Mouse (Mus musculus) limb, embryonic 10.5 days (tissue): ENCODE data around the gene D10Wsu102e. TPM values are rescaled to one million over a fixed set of nuclear protein-coding genes. Genes with fewer than 3 reads are reported as not detected.
"Not testable (repeated sequence)": the region's sequence is repeated elsewhere in the genome, so short reads cannot be mapped to it uniquely, and the experiment has no call there.

Experiments used
- DNase-seq: peaks from one replicate; pipeline ENCODE4 v3.0.0-alpha.2; 2017; ENCODE audit warnings: low spot score
- H3K27ac ChIP-seq: fragments of 300-500 bp; sonication (generic); 2 replicates; pipeline ENCODE4 v1.5.1; 2016; ENCODE audit warnings: mild to moderate bottlenecking
- H3K27me3 ChIP-seq: fragments of 300-500 bp; sonication (generic); 2 replicates; pipeline ENCODE4 v1.6.1; 2016; ENCODE audit warnings: low read depth, mild to moderate bottlenecking; ENCODE audit not compliant: poor library complexity, severe bottlenecking
- H3K36me3 ChIP-seq: fragments of 300-500 bp; sonication (generic); 2 replicates; pipeline ENCODE4 v1.6.1; 2016; ENCODE audit warnings: mild to moderate bottlenecking, moderate library complexity
- H3K4me1 ChIP-seq: fragments of 300-500 bp; sonication (generic); 2 replicates; pipeline ENCODE4 v1.6.1; 2016
- H3K4me3 ChIP-seq: fragments of 300-500 bp; sonication (generic); 2 replicates; pipeline ENCODE4 v1.5.1; 2016; ENCODE audit warnings: mild to moderate bottlenecking, moderate library complexity
- H3K9me3 ChIP-seq: fragments of 300-500 bp; sonication (generic); replicated peaks from 2 replicates; pipeline ENCODE4 v1.6.1; 2016; ENCODE audit warnings: mild to moderate bottlenecking
- WGBS: fragments of 180-500 bp; shearing (Covaris S2); methylation state at CpG from one replicate; pipeline ENCODE4 v1.1.7; 2016; 5-methylcytosine and 5-hydroxymethylcytosine counted together
- polyA plus RNA-seq: library from polyadenylated mRNA; unstranded; fragments of >200 nt; fragmentation: Nextera tagmentation; extraction: Ambion mirVana; gene quantifications from 2 replicates; pipeline ENCODE4 v1.2.1, GENCODE M21; 2016

The D10Wsu102e gene
- polyA plus RNA-seq, 1 experiment from 2014 or later = 1.2 TPM

GRCm38 (mm10) chr10:83353680-83354332 lies 6.2 kb upstream of the D10Wsu102e start:
- Histone ChIP-seq H3K9me3 (no peaks in the 10 kb centered on the region), H3K4me3 (no peak overlapping the region), H3K36me3 (no peaks in the 10 kb centered on the region), H3K27ac (no peak overlapping the region), H3K4me1 (no peaks in the 10 kb centered on the region), H3K27me3 (no peaks in the 10 kb centered on the region)
- no peak for DNase-seq
- WGBS = 61% methylated on average over 14 of the region's 14 CpGs

- no peaks in the 10 kb centered on the region for H3K36me3 ChIP-seq
- H3K27me3 ChIP-seq = no peaks in the 10 kb centered on the region
- no peaks in the 10 kb centered on the region for H3K9me3 ChIP-seq
- no peak for DNase-seq
- WGBS = 79% methylated on average over 8 of the region's 8 CpGs
- no peaks in the 10 kb centered on the region; the same call in 1 of the 2 replicates for H3K4me1 ChIP-seq
- H3K27ac ChIP-seq = no peak overlapping the region
- H3K4me3 ChIP-seq = no peak overlapping the region
These were observed 5.7 kb upstream of the D10Wsu102e start for GRCm38 (mm10) chr10:83354333-83354719.

GRCm38 (mm10) chr10:83356416-83356815 lies 3.6 kb upstream of the D10Wsu102e start:
- H3K4me1 ChIP-seq = peaks cover 5% of the 10 kb centered on the region
- H3K4me3 ChIP-seq = no peak overlapping the region
- DNase-seq = no peak
- WGBS = 84% methylated on average over 12 of the region's 12 CpGs
- H3K36me3 ChIP-seq = no peaks in the 10 kb centered on the region
- H3K9me3 ChIP-seq = no peaks in the 10 kb centered on the region
- no peaks in the 10 kb centered on the region for H3K27me3 ChIP-seq
- no peak overlapping the region for H3K27ac ChIP-seq

DNA sequence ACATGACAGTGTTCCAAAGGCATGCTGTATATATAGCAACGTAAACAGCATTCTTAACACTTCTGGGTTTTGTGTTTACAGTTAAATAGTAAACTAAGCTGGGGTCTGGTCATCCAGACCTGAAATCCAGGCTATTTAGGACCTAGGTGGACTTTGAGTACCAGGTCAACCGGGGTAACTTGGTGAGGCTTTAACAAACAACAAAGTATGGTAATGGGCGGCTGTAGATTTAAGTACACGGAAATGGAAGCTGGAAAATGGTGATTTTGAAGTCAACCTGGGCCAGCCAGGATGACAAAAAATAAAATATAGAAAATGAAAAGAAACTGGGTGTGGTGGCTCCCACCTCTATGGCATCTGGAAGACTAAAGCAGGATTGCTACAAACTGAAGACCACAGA lies 570 bp upstream of the D10Wsu102e start:
- H3K4me3 ChIP-seq = peak overlapping the region; percentile 99
- H3K9me3 ChIP-seq = no peaks in the 10 kb centered on the region
- no peak for DNase-seq
- H3K36me3 ChIP-seq = peaks cover 22% of the 10 kb centered on the region
- H3K4me1 ChIP-seq = peaks cover 10% of the 10 kb centered on the region
- 78% methylated on average over 4 of the region's 4 CpGs for WGBS
- peak overlapping the region; percentile 89 for H3K27ac ChIP-seq
- H3K27me3 ChIP-seq = no peaks in the 10 kb centered on the region

GRCm38 (mm10) chr10:83360356-83360755 lies 335 bp downstream of the D10Wsu102e start:
- Histone ChIP-seq H3K27ac (peak overlapping the region; percentile 89), H3K27me3 (no peaks in the 10 kb centered on the region), H3K9me3 (no peaks in the 10 kb centered on the region), H3K4me1 (peaks cover 10% of the 10 kb centered on the region), H3K4me3 (peak overlapping the region; percentile 99), H3K36me3 (peaks cover 31% of the 10 kb centered on the region)
- no peak for DNase-seq
- under 1% methylated on average over 40 of the region's 40 CpGs for WGBS

GRCm38 (mm10) chr10:83361643-83362382 lies 1.8 kb downstream of the D10Wsu102e start:
- Histone ChIP-seq H3K9me3 (no peaks in the 10 kb centered on the region), H3K4me3 (peak overlapping the region; percentile 99), H3K36me3 (peaks cover 46% of the 10 kb centered on the region), H3K27me3 (no peaks in the 10 kb centered on the region), H3K27ac (no peak overlapping the region), H3K4me1 (peaks cover 10% of the 10 kb centered on the region)
- WGBS = 67% methylated on average over 5 of the region's 5 CpGs
- no peak for DNase-seq

GRCm38 (mm10) chr10:83363451-83363850 lies 3.4 kb downstream of the D10Wsu102e start:
- H3K4me3 ChIP-seq = no peak overlapping the region
- no peaks in the 10 kb centered on the region for H3K9me3 ChIP-seq
- DNase-seq = no peak
- H3K36me3 ChIP-seq = peaks cover 62% of the 10 kb centered on the region
- WGBS = 93% methylated on average over 8 of the region's 8 CpGs
- H3K27me3 ChIP-seq = no peaks in the 10 kb centered on the region
- H3K4me1 ChIP-seq = peaks cover 10% of the 10 kb centered on the region
- H3K27ac ChIP-seq = no peak overlapping the region

GRCm38 (mm10) chr10:83368918-83369317 lies 8.9 kb downstream of the D10Wsu102e start:
- DNase-seq = no peak

GRCm38 (mm10) chr10:83374045-83374656 lies 14.1 kb downstream of the D10Wsu102e start:
- Histone ChIP-seq H3K4me3 (no peak overlapping the region), H3K4me1 (no peaks in the 10 kb centered on the region), H3K27me3 (no peaks in the 10 kb centered on the region), H3K27ac (no peak overlapping the region), H3K9me3 (no peaks in the 10 kb centered on the region), H3K36me3 (peaks cover 86% of the 10 kb centered on the region)
- WGBS = 93% methylated on average over 3 of the region's 3 CpGs
- DNase-seq = no peak

More at GRCm38 (mm10) chr10:83368918-83369317, 8.9 kb downstream of the D10Wsu102e start:
- H3K9me3 ChIP-seq = no peaks in the 10 kb centered on the region
- no peaks in the 10 kb centered on the region for H3K4me1 ChIP-seq
- no peak overlapping the region for H3K27ac ChIP-seq
- H3K27me3 ChIP-seq = no peaks in the 10 kb centered on the region
- WGBS = 76% methylated on average over 5 of the region's 5 CpGs
- H3K4me3 ChIP-seq = no peak overlapping the region
- peaks cover 94% of the 10 kb centered on the region for H3K36me3 ChIP-seq

- peaks cover 87% of the 10 kb centered on the region for H3K36me3 ChIP-seq
- DNase-seq, H3K4me3 ChIP-seq, H3K27me3 ChIP-seq, H3K27ac ChIP-seq, H3K9me3 ChIP-seq, H3K4me1 ChIP-seq: not testable (repeated sequence)
- WGBS = 97% methylated on average over 5 of the region's 5 CpGs
These were observed 15.4 kb downstream of the D10Wsu102e start for GRCm38 (mm10) chr10:83375458-83375857.

- no peaks in the 10 kb centered on the region for H3K4me1 ChIP-seq
- no peak for DNase-seq
- peaks cover 76% of the 10 kb centered on the region for H3K36me3 ChIP-seq
These were observed 17.1 kb downstream of the D10Wsu102e start for GRCm38 (mm10) chr10:83376911-83377682.

DNA sequence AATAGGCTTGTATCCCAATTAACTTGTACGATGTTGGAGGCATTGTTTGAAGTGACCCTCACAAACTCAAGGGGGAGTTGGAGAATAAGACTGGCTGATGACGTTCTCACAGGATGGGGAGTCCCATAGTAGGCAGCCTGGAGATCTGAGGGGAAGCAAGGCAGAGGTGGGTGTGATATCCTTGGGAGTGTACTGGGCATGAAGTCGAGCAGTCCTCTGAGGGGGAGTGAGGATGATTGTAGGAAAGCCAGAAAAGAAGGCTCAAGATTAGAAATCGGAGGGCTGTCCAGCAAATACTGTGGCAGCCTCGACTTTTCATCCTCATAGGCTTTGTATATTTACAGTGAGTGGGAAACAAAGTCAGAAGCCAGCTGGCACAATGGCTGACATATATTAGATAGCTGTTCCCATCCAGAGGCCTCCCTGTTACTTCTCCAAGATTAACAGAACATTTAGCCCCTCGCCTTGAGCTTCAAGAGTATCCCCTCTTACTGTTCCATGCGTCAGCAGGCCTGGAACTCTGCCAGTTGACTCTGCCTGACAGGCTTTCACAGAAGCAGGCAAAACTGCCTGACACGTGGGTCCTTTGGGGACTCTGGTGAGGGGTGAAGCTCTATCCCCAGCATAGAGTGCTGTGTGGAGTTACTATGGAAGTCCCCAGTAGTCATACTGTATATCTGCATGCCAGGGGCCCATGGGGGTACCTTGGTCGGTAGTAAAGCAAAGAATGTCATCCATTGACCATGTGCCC lies 18.2 kb downstream of the D10Wsu102e start:
- Histone ChIP-seq H3K4me1 (no peaks in the 10 kb centered on the region), H3K27ac (no peak overlapping the region), H3K27me3 (no peaks in the 10 kb centered on the region), H3K36me3 (peaks cover 67% of the 10 kb centered on the region), H3K4me3 (no peak overlapping the region), H3K9me3 (no peaks in the 10 kb centered on the region)
- no peak for DNase-seq
- 91% methylated on average over 9 of the region's 9 CpGs for WGBS

More at GRCm38 (mm10) chr10:83376911-83377682, 17.1 kb downstream of the D10Wsu102e start:
- no peak overlapping the region for H3K4me3 ChIP-seq
- no peaks in the 10 kb centered on the region for H3K27me3 ChIP-seq
- no peaks in the 10 kb centered on the region for H3K9me3 ChIP-seq
- no peak overlapping the region for H3K27ac ChIP-seq
- WGBS = 92% methylated on average over 8 of the region's 8 CpGs
